Mouse (Mus musculus): ENCODE data around the gene Gm5475. TPM values are rescaled to one million over a fixed set of nuclear protein-coding genes. Genes with fewer than 3 reads are reported as not detected.

The Gm5475 gene
- polyA plus RNA-seq, 1 experiment, result 0.03 TPM

DNA sequence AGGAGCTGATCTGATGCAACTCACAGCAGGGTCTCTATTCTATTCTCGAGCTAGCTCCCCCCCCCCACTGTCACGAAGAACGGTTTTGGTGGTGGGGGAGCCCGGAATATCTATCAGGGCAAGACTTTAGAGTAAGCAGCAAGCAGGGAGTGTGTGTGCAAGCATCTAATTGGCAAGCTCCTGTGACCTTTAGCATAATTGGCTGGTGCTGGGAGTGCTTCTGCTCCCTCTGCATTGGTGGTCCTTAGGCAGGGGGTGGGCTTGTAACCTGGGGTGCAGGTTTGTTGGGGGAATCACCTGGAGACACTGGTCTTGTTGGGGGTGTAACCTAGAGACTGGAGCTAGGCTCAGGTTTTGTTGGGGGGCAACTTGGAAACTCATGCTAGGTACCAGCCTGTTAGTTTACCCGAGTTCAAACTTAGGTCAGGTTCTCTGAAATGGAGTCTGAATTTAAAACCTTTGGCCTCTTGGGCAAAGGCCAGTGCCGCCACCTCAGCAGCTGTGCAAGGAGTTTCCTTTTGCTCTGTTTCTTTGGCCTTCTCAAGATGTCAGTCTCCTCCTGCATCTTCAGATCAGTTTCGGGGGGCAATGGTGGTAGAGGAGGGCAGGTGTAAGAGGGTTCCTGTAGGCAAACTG, 34.5 kb downstream of the Gm5475 start:
- no peak for DNase-seq (ENCODE audit: low read depth)
- TF ChIP-seq CTCF (IDR thresholded peaks at IDR 0.05; ENCODE audit: borderline replicate concordance, extremely low read depth, insufficient read depth, insufficient read length) (no peak), POLR2A (IDR thresholded peaks at IDR 0.05; ENCODE audit: borderline replicate concordance, extremely low read depth, insufficient read depth, insufficient read length, poor library complexity, severe bottlenecking) (no peak)

DNA sequence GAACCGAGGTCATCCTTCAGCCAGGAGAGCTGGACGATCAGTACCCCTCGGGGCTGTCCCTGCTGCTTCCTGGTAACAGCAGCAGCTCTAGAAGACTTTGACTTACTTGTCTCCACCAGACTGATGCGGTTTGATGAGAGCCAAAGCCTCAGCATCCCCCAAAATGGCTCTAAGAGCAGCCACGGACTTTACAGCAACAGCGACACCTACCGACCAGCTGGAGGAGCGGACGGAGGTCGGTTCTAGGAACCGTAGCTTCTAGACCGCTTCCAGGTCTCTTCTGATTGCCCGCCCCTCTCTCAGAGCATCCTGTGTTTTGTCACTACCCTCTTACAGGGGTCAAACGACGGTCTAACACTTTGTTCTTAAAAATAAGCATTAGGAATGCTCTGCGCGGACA, 35.4 kb downstream of the Gm5475 start:
- TF ChIP-seq POLR2A (IDR thresholded peaks at IDR 0.05; ENCODE audit: borderline replicate concordance, extremely low read depth, insufficient read depth, insufficient read length, poor library complexity, severe bottlenecking) (no peak), CTCF (IDR thresholded peaks at IDR 0.05; ENCODE audit: borderline replicate concordance, extremely low read depth, insufficient read depth, insufficient read length) (peak; percentile 99)
- DNase-seq (ENCODE audit: low read depth), result peak; percentile 90

DNA sequence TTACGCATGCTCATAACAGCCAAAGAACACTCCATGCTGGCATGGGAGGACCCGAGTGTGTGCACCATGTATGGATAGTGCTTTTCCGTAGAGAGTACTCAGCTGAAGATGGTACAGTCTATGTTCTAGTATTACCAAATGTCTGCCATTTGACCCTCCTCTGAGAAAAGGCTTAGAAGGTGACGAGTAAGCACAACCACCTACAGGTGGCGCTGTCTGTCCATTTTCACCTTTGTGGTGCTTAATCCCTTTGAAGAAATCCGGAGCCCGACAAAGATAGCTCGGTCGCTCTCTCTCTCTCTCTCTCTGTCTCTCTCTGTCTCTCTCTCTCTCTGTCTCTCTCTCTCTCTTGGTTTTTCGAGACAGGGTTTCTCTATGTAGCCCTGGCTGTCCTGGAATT, 36.1 kb downstream of the Gm5475 start:
- DNase-seq (ENCODE audit: low read depth), result peak; percentile 78
- TF ChIP-seq CTCF (IDR thresholded peaks at IDR 0.05; ENCODE audit: borderline replicate concordance, extremely low read depth, insufficient read depth, insufficient read length), result peak; percentile 64; the same call in 1 of the 2 replicates
- no peak for TF ChIP-seq POLR2A (IDR thresholded peaks at IDR 0.05; ENCODE audit: borderline replicate concordance, extremely low read depth, insufficient read depth, insufficient read length, poor library complexity, severe bottlenecking)

DNA sequence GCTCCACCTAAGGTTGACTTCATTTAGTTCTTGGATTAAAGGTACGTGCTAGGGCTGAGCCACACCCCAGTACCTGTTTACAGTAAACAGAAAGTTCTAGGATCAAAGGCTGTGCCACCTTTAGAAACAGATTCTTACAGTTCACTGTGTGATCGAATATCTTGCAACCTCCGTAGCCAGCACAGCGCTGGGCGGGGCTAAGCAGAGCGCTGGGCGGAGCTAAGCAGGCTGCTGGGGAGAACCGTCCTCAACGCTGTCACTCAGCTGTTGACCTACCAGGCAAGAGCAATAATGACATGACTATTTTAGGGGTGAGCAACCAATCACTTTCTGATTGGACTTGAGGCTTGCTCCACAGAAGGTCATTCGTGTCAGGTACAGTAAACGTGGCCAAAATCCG, 39.0 kb downstream of the Gm5475 start:
- no peak for TF ChIP-seq POLR2A (IDR thresholded peaks at IDR 0.05; ENCODE audit: borderline replicate concordance, extremely low read depth, insufficient read depth, insufficient read length, poor library complexity, severe bottlenecking)
- no peak for TF ChIP-seq CTCF (IDR thresholded peaks at IDR 0.05; ENCODE audit: borderline replicate concordance, extremely low read depth, insufficient read depth, insufficient read length)
- DNase-seq (ENCODE audit: low read depth), result peak; percentile 38

DNA sequence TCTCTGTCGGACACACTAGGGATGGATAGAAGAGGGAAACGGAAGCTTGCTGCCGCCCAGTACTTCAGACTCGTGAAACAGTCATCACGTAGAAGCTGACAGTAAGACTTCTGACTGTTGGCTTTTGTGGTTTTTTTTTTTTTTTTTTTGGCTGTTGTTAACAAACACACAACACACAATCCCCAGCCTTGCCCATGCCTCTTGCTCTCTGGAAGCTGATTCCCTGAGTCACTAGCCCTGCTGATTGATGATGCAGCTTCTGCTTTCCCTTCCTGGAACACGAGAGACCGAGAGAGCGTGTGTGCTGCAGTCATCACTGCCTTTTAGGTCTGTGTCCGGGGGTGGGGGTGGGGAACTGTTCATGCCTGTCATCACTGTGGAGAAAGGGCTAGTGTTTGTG, 39.7 kb downstream of the Gm5475 start:
- TF ChIP-seq POLR2A (IDR thresholded peaks at IDR 0.05; ENCODE audit: borderline replicate concordance, extremely low read depth, insufficient read depth, insufficient read length, poor library complexity, severe bottlenecking) (no peak), CTCF (IDR thresholded peaks at IDR 0.05; ENCODE audit: borderline replicate concordance, extremely low read depth, insufficient read depth, insufficient read length) (no peak)
- no peak for DNase-seq (ENCODE audit: low read depth)

DNA sequence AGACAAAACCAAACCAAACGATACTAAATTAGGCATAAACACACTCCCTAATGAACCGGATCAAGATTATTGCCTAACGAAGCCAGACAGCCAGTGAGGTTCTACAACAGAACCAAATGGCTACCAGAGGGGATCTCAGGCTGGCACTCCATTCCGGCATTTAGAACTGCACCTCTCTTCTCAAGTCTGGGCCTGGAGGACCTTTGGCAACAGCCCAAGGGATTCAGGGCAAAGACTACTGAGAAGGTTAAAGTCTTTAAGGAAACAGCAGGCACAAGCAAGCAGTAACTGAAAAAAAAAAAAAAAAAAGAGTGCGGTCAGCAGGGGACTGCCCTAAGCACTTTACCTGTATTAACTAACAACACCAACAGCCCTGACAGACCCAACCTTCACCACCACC, 40.1 kb downstream of the Gm5475 start:
- no peak for DNase-seq (ENCODE audit: low read depth)
- TF ChIP-seq POLR2A (IDR thresholded peaks at IDR 0.05; ENCODE audit: borderline replicate concordance, extremely low read depth, insufficient read depth, insufficient read length, poor library complexity, severe bottlenecking) (no peak), CTCF (IDR thresholded peaks at IDR 0.05; ENCODE audit: borderline replicate concordance, extremely low read depth, insufficient read depth, insufficient read length) (no peak)

DNA sequence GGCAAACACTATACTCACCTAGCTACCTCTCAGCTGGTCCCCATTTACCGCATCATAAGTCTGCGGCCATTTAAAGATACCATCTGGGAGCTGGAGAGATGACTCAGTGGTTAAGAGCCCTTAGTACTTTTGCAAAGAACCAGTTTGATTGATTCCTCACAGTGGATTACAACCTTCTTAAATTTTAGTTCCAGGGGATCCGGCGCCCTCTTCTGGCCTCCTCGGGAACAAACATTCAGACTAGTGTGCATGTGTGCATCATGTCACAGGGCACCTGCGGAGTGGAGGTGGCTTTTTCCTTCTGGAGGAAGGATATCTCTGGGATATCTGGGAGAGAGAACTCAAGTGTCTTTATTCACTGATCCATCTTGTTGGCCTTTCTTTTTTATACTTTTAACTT, 41.8 kb downstream of the Gm5475 start:
- TF ChIP-seq POLR2A (IDR thresholded peaks at IDR 0.05; ENCODE audit: borderline replicate concordance, extremely low read depth, insufficient read depth, insufficient read length, poor library complexity, severe bottlenecking) (no peak), CTCF (IDR thresholded peaks at IDR 0.05; ENCODE audit: borderline replicate concordance, extremely low read depth, insufficient read depth, insufficient read length) (peak; percentile 70; the same call in 1 of the 2 replicates)
- peak; percentile 72 for DNase-seq (ENCODE audit: low read depth)

DNA sequence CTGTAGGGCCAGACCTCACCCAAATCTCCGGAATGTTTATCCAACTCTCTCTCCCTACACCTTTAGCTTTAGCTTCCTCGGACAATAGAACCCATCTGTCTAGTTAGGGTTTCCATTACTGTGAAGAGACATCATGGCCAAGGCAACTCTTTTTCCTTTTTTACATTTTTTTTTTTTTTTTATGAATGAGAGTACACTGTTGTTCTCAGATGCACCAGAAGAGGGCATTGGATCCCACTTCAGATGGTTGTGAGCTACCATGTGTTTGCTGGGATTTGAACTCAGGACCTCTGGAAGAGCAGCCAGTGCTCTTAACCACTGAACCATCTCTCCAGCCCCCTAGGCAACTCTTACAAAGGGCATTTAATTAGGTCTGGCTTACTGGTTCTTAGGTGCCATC, 43.5 kb downstream of the Gm5475 start:
- DNase-seq (ENCODE audit: low read depth), result no peak
- TF ChIP-seq CTCF (IDR thresholded peaks at IDR 0.05; ENCODE audit: borderline replicate concordance, extremely low read depth, insufficient read depth, insufficient read length) (no peak), POLR2A (IDR thresholded peaks at IDR 0.05; ENCODE audit: borderline replicate concordance, extremely low read depth, insufficient read depth, insufficient read length, poor library complexity, severe bottlenecking) (no peak)

DNA sequence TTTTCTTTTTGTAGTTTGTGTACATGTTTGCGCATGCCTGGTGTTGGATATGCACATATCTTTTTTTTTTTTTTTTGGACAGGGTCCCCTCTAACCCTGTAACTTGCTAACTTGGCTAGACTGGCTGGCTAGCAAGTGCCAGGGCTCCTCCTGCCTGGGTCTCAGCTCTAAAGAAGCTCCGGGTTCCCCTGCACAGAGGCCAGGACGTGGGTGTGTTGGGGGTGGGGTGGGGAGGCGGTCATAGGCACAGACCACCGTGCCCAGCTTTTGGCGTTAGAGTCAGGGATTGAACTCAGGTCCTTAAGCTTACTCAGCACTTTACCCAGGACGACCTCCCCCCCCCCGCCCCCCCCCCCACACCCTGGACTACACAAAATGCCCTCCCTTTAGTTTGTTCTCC, 45.8 kb downstream of the Gm5475 start:
- no peak for DNase-seq (ENCODE audit: low read depth)
- no peak for TF ChIP-seq POLR2A (IDR thresholded peaks at IDR 0.05; ENCODE audit: borderline replicate concordance, extremely low read depth, insufficient read depth, insufficient read length, poor library complexity, severe bottlenecking)
- TF ChIP-seq CTCF (IDR thresholded peaks at IDR 0.05; ENCODE audit: borderline replicate concordance, extremely low read depth, insufficient read depth, insufficient read length), result no peak

DNA sequence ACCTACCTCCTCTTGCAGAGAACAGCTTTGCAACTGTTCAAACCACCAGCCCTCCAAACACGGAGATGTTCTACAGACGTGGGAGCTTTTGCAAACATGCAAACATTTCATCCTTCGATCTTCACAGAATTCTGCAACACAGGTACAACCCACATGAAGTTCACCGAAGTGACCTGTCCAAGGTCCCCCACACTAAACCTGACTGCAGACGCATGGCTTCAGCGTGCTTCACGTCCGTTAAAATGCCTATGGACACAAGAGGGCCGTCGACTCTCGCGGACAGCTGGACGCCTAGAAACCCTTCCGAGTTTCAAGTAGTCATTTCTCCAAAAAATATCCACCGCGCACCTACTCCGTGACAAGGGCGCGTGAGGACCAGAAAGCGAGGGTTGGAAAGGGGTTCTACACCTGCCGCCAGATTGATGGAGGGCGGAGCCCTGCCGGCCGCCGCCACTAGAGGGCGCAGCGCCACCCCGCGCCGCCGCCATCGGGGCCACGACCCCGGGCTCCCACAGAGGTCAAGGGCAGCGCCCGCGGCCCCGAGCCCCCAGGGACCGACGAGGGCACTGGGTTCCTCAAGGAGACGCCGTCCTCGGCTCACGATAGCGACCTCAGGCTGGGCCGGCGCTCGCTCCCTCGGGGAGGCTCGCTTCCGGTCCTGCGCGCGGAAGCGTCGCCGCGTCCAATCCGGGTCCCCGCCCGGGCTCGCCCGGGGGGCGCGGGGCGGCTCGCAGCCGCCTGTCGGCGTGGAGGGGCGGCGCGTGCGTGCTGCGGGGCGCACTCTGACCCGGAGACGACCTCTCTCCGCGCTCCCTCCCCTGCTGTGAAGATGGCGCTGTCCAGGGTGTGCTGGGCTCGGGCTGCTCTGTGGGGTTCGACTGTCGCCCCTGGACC, 46.6 kb downstream of the Gm5475 start, which contains the start of gene Letmd1:
Gene Letmd1, plus strand, starts transcription at position 729 of the 894 bp plus-strand sequence.
- peak; percentile 95 for DNase-seq (ENCODE audit: low read depth)
- peak; percentile 89 for TF ChIP-seq POLR2A (IDR thresholded peaks at IDR 0.05; ENCODE audit: borderline replicate concordance, extremely low read depth, insufficient read depth, insufficient read length, poor library complexity, severe bottlenecking)
- TF ChIP-seq CTCF (IDR thresholded peaks at IDR 0.05; ENCODE audit: borderline replicate concordance, extremely low read depth, insufficient read depth, insufficient read length), result peak; percentile 91

DNA sequence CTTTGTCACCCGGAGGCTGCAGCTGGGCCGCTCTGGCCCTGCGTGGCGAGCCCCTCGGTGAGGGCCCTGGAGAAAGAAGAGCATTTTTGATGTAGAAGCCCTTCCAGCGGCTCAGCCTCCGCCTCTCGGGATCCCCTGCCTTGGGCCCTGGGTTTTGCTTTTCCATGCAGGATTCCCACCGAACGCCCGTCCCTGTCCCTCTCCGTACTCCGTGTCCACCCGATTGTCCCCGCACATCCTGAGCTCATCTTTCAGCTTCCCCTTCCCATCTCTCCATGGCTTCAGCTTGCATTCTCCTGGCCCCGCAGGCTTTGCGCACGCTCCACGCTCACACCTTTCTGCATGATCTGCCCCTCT, 47.2 kb downstream of the Gm5475 start:
- DNase-seq (ENCODE audit: low read depth), result no peak

DNA sequence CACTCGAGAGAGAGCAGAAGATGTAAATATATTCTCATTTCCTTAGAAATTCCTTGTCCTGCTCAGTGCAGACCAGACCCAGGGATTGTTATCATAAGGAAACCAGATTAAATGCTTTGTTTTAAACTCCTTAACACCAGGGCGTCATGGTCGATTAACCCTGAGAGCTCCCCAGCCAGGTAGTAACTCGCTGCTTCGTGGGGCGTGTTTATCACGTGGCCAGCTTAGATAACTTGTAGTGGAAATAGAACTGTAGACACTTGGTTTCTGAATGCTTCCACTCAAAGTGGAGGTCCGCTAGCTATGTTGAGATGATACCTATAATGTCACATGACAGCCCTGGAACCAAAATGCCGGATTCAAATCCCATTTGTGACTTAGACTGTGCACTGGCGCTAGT, 48.1 kb downstream of the Gm5475 start:
- DNase-seq (ENCODE audit: low read depth), result no peak

More for the DNA sequence above, 47.2 kb downstream of the Gm5475 start:
- TF ChIP-seq CTCF (IDR thresholded peaks at IDR 0.05; ENCODE audit: borderline replicate concordance, extremely low read depth, insufficient read depth, insufficient read length), result no peak

More for the DNA sequence above, 48.1 kb downstream of the Gm5475 start:
- no peak for TF ChIP-seq POLR2A (IDR thresholded peaks at IDR 0.05; ENCODE audit: borderline replicate concordance, extremely low read depth, insufficient read depth, insufficient read length, poor library complexity, severe bottlenecking)
- TF ChIP-seq CTCF (IDR thresholded peaks at IDR 0.05; ENCODE audit: borderline replicate concordance, extremely low read depth, insufficient read depth, insufficient read length), result no peak
